Mouse (Mus musculus): ENCODE measurements around the gene Nkx2-5. TPM values are rescaled to one million over a fixed set of nuclear protein-coding genes. Genes with fewer than 3 reads are reported as not detected.

Gene Nkx2-5
- polyA plus RNA-seq, 1 experiment from 2014 or later = not detected

- no peak for ATAC-seq (ENCODE audit: low FRiP score)
- H3K27ac ChIP-seq = no peak overlapping the region
- no peaks in the 10 kb centered on the region for H3K36me3 ChIP-seq (replicated peaks; ENCODE audit: control insufficient read depth, insufficient read depth)
- H3K4me3 ChIP-seq (replicated peaks; ENCODE audit: low read length) = peak overlapping the region; percentile 14
- no peak overlapping the region for H3K4me2 ChIP-seq (replicated peaks)
- no peak for DNase-seq (ENCODE audit: low spot score)
- WGBS = under 1% methylated on average over 26 of the region's 26 CpGs
- H3K9ac ChIP-seq = no peak overlapping the region
- H3K27me3 ChIP-seq (ENCODE audit: control insufficient read depth, insufficient read depth, low read length) = peaks cover 99% of the 10 kb centered on the region
- H3K9me3 ChIP-seq (ENCODE audit: control insufficient read depth, low read length) = no peaks in the 10 kb centered on the region
- no peaks in the 10 kb centered on the region for H3K4me1 ChIP-seq (replicated peaks; ENCODE audit: control insufficient read depth, insufficient read depth, low read length)
These were observed 4.9 kb downstream of the Nkx2-5 start for GRCm38 (mm10) chr17:26839718-26840438.

GRCm38 (mm10) chr17:26838911-26839717 lies 5.7 kb downstream of the Nkx2-5 start:
- Histone ChIP-seq H3K4me3 (replicated peaks; ENCODE audit: low read length) (peak overlapping the region; percentile 14), H3K4me1 (replicated peaks; ENCODE audit: control insufficient read depth, insufficient read depth, low read length) (no peaks in the 10 kb centered on the region), H3K9ac (no peak overlapping the region), H3K4me2 (replicated peaks) (0 out of 2 replicates have a peak overlapping the region, but pooled peaks have one; percentile 6), H3K36me3 (replicated peaks; ENCODE audit: control insufficient read depth, insufficient read depth) (no peaks in the 10 kb centered on the region), H3K9me3 (ENCODE audit: control insufficient read depth, low read length) (no peaks in the 10 kb centered on the region), H3K27me3 (ENCODE audit: control insufficient read depth, insufficient read depth, low read length) (peaks cover 99% of the 10 kb centered on the region), H3K27ac (no peak overlapping the region)
- WGBS = under 1% methylated on average over 77 of the region's 87 CpGs
- ATAC-seq (ENCODE audit: low FRiP score) = no peak; the same call in 1 of the 2 replicates
- no peak for DNase-seq (ENCODE audit: low spot score)

GRCm38 (mm10) chr17:26838191-26838910 lies 6.5 kb downstream of the Nkx2-5 start:
- Histone ChIP-seq H3K9me3 (ENCODE audit: control insufficient read depth, low read length) (no peaks in the 10 kb centered on the region), H3K4me1 (replicated peaks; ENCODE audit: control insufficient read depth, insufficient read depth, low read length) (no peaks in the 10 kb centered on the region), H3K9ac (no peak overlapping the region), H3K36me3 (replicated peaks; ENCODE audit: control insufficient read depth, insufficient read depth) (no peaks in the 10 kb centered on the region), H3K27ac (no peak overlapping the region), H3K4me3 (replicated peaks; ENCODE audit: low read length) (no peak overlapping the region), H3K27me3 (ENCODE audit: control insufficient read depth, insufficient read depth, low read length) (peaks cover 100% of the 10 kb centered on the region), H3K4me2 (replicated peaks) (no peak overlapping the region)
- WGBS = 2% methylated on average over 36 of the region's 37 CpGs
- DNase-seq (ENCODE audit: low spot score) (no peak), ATAC-seq (ENCODE audit: low FRiP score) (no peak)

- no peak overlapping the region for H3K4me3 ChIP-seq (replicated peaks; ENCODE audit: low read length)
- no peaks in the 10 kb centered on the region for H3K4me1 ChIP-seq (replicated peaks; ENCODE audit: control insufficient read depth, insufficient read depth, low read length)
- peaks cover 100% of the 10 kb centered on the region for H3K27me3 ChIP-seq (ENCODE audit: control insufficient read depth, insufficient read depth, low read length)
- WGBS = 2% methylated on average over 7 of the region's 7 CpGs
- no peak overlapping the region for H3K4me2 ChIP-seq (replicated peaks)
- no peak for ATAC-seq (ENCODE audit: low FRiP score)
- H3K9me3 ChIP-seq (ENCODE audit: control insufficient read depth, low read length) = no peaks in the 10 kb centered on the region
- H3K9ac ChIP-seq = no peak overlapping the region
- DNase-seq (ENCODE audit: low spot score) = no peak
- no peak overlapping the region for H3K27ac ChIP-seq
- H3K36me3 ChIP-seq (replicated peaks; ENCODE audit: control insufficient read depth, insufficient read depth) = no peaks in the 10 kb centered on the region
These were observed 7.2 kb downstream of the Nkx2-5 start for GRCm38 (mm10) chr17:26837546-26837985.

GRCm38 (mm10) chr17:26836786-26837545 lies 7.8 kb downstream of the Nkx2-5 start:
- Histone ChIP-seq H3K9me3 (ENCODE audit: control insufficient read depth, low read length) (no peaks in the 10 kb centered on the region), H3K9ac (no peak overlapping the region), H3K36me3 (replicated peaks; ENCODE audit: control insufficient read depth, insufficient read depth) (no peaks in the 10 kb centered on the region), H3K4me3 (replicated peaks; ENCODE audit: low read length) (no peak overlapping the region), H3K27me3 (ENCODE audit: control insufficient read depth, insufficient read depth, low read length) (peaks cover 100% of the 10 kb centered on the region), H3K27ac (no peak overlapping the region), H3K4me1 (replicated peaks; ENCODE audit: control insufficient read depth, insufficient read depth, low read length) (no peaks in the 10 kb centered on the region), H3K4me2 (replicated peaks) (no peak overlapping the region)
- ATAC-seq (ENCODE audit: low FRiP score) (no peak), DNase-seq (ENCODE audit: low spot score) (no peak)
- 2% methylated on average over 19 of the region's 19 CpGs for WGBS

- 9% methylated on average over 5 of the region's 5 CpGs for WGBS
- DNase-seq (ENCODE audit: low spot score) = no peak
- H3K4me1 ChIP-seq (replicated peaks; ENCODE audit: control insufficient read depth, insufficient read depth, low read length) = no peaks in the 10 kb centered on the region
- peaks cover 96% of the 10 kb centered on the region for H3K27me3 ChIP-seq (ENCODE audit: control insufficient read depth, insufficient read depth, low read length)
- H3K4me3 ChIP-seq (replicated peaks; ENCODE audit: low read length) = no peak overlapping the region
- no peaks in the 10 kb centered on the region for H3K9me3 ChIP-seq (ENCODE audit: control insufficient read depth, low read length)
- no peak overlapping the region for H3K4me2 ChIP-seq (replicated peaks)
- H3K36me3 ChIP-seq (replicated peaks; ENCODE audit: control insufficient read depth, insufficient read depth) = no peaks in the 10 kb centered on the region
- no peak overlapping the region for H3K27ac ChIP-seq
- no peak for ATAC-seq (ENCODE audit: low FRiP score)
- H3K9ac ChIP-seq = no peak overlapping the region
These were observed 8.4 kb downstream of the Nkx2-5 start for GRCm38 (mm10) chr17:26836377-26836776.

- DNase-seq (ENCODE audit: low spot score) = no peak
- Histone ChIP-seq H3K4me2 (replicated peaks) (no peak overlapping the region), H3K4me3 (replicated peaks; ENCODE audit: low read length) (no peak overlapping the region), H3K4me1 (replicated peaks; ENCODE audit: control insufficient read depth, insufficient read depth, low read length) (no peaks in the 10 kb centered on the region), H3K27ac (no peak overlapping the region), H3K27me3 (ENCODE audit: control insufficient read depth, insufficient read depth, low read length) (peaks cover 92% of the 10 kb centered on the region), H3K9ac (no peak overlapping the region), H3K9me3 (ENCODE audit: control insufficient read depth, low read length) (no peaks in the 10 kb centered on the region), H3K36me3 (replicated peaks; ENCODE audit: control insufficient read depth, insufficient read depth) (no peaks in the 10 kb centered on the region)
- ATAC-seq (ENCODE audit: low FRiP score) = no peak
- WGBS = 3% methylated on average over 8 of the region's 8 CpGs
These were observed 8.9 kb downstream of the Nkx2-5 start for GRCm38 (mm10) chr17:26835956-26836355.

- ATAC-seq (ENCODE audit: low FRiP score) = no peak
- H3K9me3 ChIP-seq (ENCODE audit: control insufficient read depth, low read length) = no peaks in the 10 kb centered on the region
- no peak overlapping the region for H3K9ac ChIP-seq
- no peaks in the 10 kb centered on the region for H3K36me3 ChIP-seq (replicated peaks; ENCODE audit: control insufficient read depth, insufficient read depth)
- no peaks in the 10 kb centered on the region for H3K4me1 ChIP-seq (replicated peaks; ENCODE audit: control insufficient read depth, insufficient read depth, low read length)
- DNase-seq (ENCODE audit: low spot score) = no peak
- no peak overlapping the region for H3K4me2 ChIP-seq (replicated peaks)
- 12% methylated on average over 3 of the region's 9 CpGs for WGBS
- H3K27me3 ChIP-seq (ENCODE audit: control insufficient read depth, insufficient read depth, low read length) = peaks cover 86% of the 10 kb centered on the region
- H3K4me3 ChIP-seq (replicated peaks; ENCODE audit: low read length) = no peak overlapping the region
- no peak overlapping the region for H3K27ac ChIP-seq
These were observed 9.6 kb downstream of the Nkx2-5 start for GRCm38 (mm10) chr17:26834966-26835755.

Measured in hindbrain, embryonic 14.5 days (tissue).